Mouse (Mus musculus) heart, postnatal 25 days (tissue): ENCODE data around the gene Fam13c. TPM values are rescaled to one million over a fixed set of nuclear protein-coding genes. Genes with fewer than 3 reads are reported as not detected.

Experiments used
- DNase-seq: peaks from one replicate; pipeline ENCODE4 v3.0.0; 2022; ENCODE audit warnings: low spot score
- intact Hi-C: fragments of 180-260 bp; cut with DNase I; formaldehyde crosslinking; loops from one replicate; pipeline ENCODE4 v1.15.1; 2025
- total RNA-seq, 2 experiments: library from RNA; stranded (reverse); gene quantifications; 2 replicates each; pipeline ENCODE4 v1.2.3; 2021

The Fam13c gene
- total RNA-seq, 2 experiments from 2014 or later: 4.9 to 6.3 TPM

DNA sequence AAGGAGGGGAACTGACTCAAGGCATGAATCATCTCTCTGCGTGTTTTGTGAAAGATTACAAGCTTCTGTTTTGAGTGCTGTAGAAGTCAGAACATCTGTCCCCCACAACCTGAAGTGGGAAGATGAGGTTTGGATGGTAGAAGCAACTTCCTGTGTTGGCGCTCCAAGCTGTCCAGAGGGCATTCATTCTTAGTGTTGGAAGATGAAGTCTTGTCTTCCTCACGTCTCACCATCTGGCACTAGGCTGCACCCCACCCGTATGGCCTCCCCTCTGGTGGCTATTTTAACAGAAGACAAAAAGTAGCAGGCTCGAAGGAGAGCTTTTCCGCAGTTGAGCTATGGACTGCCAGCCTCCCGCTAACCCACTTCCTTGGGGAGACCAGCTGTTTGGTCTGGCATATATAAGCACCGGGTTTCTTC lies 15.6 kb downstream of the Fam13c start:
- intact Hi-C loops: no loop called here

DNA sequence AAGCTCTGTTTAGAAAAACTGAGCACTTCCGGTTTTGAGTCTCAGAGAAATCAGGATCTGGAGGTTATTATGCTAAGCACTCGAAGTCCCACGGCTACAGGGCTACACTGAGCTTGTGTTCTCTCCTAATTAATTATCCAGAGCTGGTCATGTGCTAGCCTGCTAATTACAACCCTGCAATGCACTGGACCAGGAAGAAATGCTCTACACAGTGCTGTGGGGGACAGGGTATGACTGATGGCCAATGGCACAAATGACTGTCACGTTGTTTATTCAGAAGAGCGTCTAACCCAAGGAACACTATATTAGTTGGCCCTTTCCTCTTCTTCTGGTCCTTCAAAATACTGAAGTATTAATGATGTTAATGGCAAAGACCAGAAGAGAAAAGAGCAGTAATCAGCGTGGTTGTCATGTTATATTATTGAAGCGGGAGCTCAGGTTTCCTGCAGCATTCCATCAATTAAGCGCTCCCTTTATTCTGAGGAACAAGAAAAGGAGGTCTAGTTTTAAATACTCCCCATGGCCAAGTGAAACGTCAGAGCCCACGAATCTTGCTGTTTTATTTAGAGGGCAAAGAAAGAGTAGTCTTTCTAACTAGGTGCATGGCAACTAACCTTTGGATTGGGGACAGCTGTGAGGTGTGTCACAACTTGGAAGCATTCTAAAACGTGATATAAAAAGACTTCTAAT lies 18.4 kb downstream of the Fam13c start:
- intact Hi-C loops: no loop called here
- DNase-seq: no peak

More for the DNA sequence above, 15.6 kb downstream of the Fam13c start:
- no peak for DNase-seq

GRCm38 (mm10) chr10:70465638-70466037 lies 25.4 kb downstream of the Fam13c start:
- intact Hi-C loops: no loop called here
- DNase-seq: no peak

GRCm38 (mm10) chr10:70470836-70471235 lies 30.6 kb downstream of the Fam13c start:
- no peak for DNase-seq
- intact Hi-C loops: no loop called here

GRCm38 (mm10) chr10:70477741-70478145 lies 37.5 kb downstream of the Fam13c start:
- DNase-seq: no peak
- intact Hi-C loops: no loop called here

- intact Hi-C loops: loop anchor here (2.0 kb wide), 1 partner anchor 47 kb away; no protein-coding TSS in a partner anchor
- no peak for DNase-seq
These were observed 43.5 kb downstream of the Fam13c start for GRCm38 (mm10) chr10:70483736-70484135.

GRCm38 (mm10) chr10:70484568-70485286 lies 44.4 kb downstream of the Fam13c start:
- intact Hi-C loops: loop anchor here (2.0 kb wide), 1 partner anchor 48 kb away; no protein-coding TSS in a partner anchor
- no peak for DNase-seq

- DNase-seq: no peak
- intact Hi-C loops: loop anchor here (2.0 kb wide), 1 partner anchor 48 kb away; no protein-coding TSS in a partner anchor
These were observed 45.0 kb downstream of the Fam13c start for GRCm38 (mm10) chr10:70485287-70485612.

DNA sequence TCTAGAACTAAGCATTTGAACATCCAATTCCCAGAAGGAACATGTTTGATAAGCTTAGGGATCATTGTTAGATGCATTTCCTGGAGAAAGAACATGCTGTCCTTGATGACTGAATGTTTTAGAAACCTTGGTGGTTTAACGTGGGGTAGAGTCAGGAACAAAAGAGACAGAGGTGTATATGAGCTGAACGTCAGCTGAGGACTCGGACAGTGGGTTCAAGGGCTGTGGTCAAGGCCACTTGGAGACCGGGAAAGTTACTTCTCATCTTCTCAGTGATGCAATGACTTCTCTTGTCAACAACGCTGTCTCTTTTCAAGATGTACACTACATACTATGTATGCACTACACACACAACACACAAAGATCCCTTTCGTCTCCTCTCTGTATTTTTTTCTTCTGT lies 46.4 kb downstream of the Fam13c start:
- intact Hi-C loops: no loop called here
- DNase-seq: no peak

- intact Hi-C loops: no loop called here
These were observed 53.6 kb downstream of the Fam13c start for GRCm38 (mm10) chr10:70493891-70494290.

GRCm38 (mm10) chr10:70494441-70494840 lies 54.2 kb downstream of the Fam13c start:
- intact Hi-C loops: no loop called here
- DNase-seq: peak; percentile 31

More at GRCm38 (mm10) chr10:70493891-70494290, 53.6 kb downstream of the Fam13c start:
- no peak for DNase-seq

DNA sequence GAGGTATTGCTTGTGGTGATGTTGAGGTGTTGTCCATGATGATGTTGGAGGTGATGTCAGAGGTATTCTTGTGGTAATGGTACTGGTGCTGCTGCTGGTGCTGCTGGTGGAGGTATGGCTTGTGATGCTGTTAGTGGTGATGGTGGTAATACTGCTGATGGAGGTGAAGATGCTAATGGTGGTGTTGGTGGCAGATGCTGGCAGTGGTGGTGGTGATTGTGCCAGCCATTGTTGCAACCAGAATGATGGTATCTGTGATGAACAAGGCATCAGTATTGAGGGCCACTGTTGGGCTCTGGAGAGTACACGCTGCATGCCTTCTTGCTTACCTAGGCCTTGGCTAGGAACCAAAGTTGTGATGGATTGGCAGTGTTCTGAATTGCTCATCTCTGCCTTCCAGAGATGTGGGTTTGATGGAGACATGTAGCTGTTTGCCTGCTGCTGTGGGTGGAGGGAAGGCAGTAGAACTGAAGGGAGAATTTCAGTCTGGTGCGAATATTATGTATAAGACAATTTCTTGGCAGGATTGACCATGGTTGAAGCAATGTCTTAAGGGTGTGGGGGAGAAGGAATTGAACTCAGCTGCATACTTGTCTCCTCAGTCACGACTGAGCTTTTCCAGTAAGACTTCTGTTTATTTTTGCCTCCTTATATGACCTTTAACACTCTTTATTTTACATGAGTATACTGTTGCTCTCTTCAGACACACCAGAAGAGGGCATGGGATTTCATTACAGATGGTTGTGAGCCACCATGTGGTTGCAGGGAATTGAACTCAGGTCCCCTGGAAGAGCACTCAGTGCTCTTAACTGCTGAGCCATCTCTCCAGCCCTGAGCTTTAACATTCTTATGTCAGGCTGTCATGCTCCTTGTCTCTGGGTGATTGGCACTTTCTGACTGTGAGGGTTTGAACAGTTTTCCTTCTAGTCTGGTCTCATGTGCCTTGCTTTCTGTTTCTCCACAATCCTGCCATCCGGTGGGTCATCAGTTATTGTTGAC lies 55.1 kb downstream of the Fam13c start:
- intact Hi-C loops: no loop called here

DNA sequence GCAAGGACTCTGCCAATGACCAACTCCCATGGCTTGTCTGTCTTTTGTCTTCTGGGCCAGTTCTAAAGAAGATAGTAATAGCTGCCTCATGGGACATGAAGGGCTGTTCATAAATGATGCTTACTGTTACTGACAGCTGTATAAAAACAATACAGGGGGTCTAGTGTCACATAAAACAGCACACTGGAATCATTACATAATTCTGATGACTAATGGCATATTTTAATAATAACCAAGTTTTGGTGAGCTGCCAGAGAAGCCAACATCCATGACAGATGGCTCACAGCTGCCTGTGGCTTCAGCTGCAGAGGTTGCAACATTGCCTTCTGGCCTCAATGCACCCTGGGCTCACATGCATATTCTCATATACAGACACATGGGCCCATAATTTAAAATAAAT lies 56.7 kb downstream of the Fam13c start:
- peak; percentile 44 for DNase-seq
- intact Hi-C loops: no loop called here

More for the DNA sequence above, 55.1 kb downstream of the Fam13c start:
- no peak for DNase-seq

DNA sequence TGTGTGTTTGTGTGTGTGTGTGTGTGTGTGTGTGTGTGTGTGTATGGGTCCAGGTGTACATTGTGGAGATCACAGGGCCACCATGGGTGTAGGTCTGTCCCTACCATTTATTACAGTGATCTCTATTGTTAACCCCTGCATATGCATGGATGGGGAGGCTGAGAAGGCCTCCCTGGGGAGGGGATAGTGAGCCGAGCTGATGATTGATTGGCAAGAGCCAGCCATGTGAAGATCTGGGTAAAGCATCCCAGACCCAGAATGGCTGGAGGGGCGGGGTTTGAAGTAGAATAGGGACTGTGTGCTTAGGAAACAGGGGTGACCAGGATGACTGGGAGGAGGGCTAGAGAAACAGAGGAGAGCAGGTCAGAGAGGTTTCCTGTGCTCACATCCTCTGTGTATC lies 58.0 kb downstream of the Fam13c start:
- DNase-seq: no peak
- intact Hi-C loops: no loop called here

DNA sequence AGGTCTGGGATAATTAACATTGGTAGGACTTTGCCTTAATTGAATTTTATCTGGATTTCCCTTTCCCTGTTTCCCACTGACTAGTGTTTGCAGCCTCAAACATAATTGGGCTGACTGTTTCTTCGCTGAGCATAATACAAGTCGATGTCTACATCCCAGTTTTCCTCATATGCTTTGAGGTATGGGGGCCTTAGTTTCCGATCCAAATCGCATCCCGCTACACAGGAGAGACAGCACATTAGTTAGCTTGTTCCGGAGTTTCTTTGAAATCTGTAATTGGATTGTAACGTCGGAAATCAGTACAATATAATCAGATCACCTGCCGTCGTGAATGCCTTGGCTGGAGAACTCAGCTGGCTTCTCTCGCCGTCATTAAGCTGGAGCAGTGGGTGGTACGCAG lies 59.0 kb downstream of the Fam13c start:
- intact Hi-C loops: no loop called here
- no peak for DNase-seq

GRCm38 (mm10) chr10:70504871-70505270 lies 64.6 kb downstream of the Fam13c start:
- intact Hi-C loops: loop anchor here (5.0 kb wide), 1 partner anchor 188 kb away; no protein-coding TSS in a partner anchor
- DNase-seq: no peak

DNA sequence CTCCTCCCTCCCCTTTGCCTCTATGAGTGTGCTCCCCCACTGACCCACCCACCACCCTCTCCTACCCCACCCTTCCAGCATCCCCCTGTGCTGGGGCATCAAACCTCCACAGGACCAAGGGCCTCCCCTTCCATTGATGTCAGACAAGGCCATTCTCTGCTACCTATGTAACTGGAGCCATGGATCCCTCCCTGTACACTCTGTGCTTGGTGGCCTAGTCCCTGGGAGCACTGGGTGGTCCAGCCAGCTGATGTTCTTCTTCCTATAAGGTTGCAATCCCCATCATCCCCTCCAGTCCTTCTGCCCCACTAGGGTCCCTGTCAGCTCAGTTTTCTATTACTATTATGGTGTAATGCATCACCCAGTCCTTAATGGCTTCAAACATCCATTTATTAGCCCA lies 65.1 kb downstream of the Fam13c start:
- no peak for DNase-seq
- intact Hi-C loops: loop anchor here (5.0 kb wide), 1 partner anchor 188 kb away; no protein-coding TSS in a partner anchor

DNA sequence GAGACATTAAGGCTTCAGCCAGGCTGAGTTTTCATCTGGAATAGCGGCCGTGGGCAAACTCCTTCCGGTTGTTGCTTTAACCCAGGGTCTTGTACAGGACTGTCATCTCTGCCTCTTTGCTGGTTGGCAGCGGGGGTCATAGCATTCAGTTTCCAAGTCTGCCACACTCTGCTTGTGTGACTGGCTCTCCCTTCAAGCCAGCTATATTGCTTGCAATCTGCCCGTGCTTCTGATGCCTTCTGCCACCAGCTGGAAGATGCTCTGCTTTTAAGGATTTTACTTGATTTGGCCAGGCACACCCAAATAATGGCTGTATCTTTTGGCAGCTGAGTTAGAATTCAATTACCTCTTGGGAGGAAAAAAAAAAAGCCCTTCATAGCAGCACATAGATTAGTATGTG lies 65.6 kb downstream of the Fam13c start:
- no peak for DNase-seq
- intact Hi-C loops: loop anchor here (1.0 to 5.0 kb wide), 2 partner anchors 138 to 189 kb away; no protein-coding TSS in a partner anchor

GRCm38 (mm10) chr10:70506499-70507168 lies 66.4 kb downstream of the Fam13c start:
- no peak for DNase-seq
- intact Hi-C loops: loop anchor here (1.0 to 5.0 kb wide), 2 partner anchors 138 to 189 kb away; no protein-coding TSS in a partner anchor
